Mouse (Mus musculus): ENCODE measurements at regions not wholly inside any gene's neighbourhood (a gene's known extent, or its start where the extent isn't known, plus 50 kb on each side); places are given as distances from the start of the nearest gene placed in this dataset.
A peak's percentile ranks its signal among the peaks of the same experiment; 100 is the strongest.

GRCm38 (mm10) chr2:75563253-75563913 is 95.7 kb upstream of the Hnrnpa3 start:
- no peak for DNase-seq (ENCODE audit: low read depth, low spot score)

GRCm38 (mm10) chr2:75564809-75565208 is 94.3 kb upstream of the Hnrnpa3 start:
- no peak for DNase-seq (ENCODE audit: low read depth, low spot score)

- no peak for DNase-seq (ENCODE audit: low read depth, low spot score)
Measured at GRCm38 (mm10) chr2:75567131-75567530, 91.9 kb upstream of the Hnrnpa3 start.

GRCm38 (mm10) chr2:75569756-75570155 is 89.3 kb upstream of the Hnrnpa3 start:
- no peak for DNase-seq (ENCODE audit: low read depth, low spot score)

GRCm38 (mm10) chr2:75570246-75570645 is 88.8 kb upstream of the Hnrnpa3 start:
- DNase-seq (ENCODE audit: low read depth, low spot score) = peak; percentile 18

GRCm38 (mm10) chr2:75584975-75585374 is 74.1 kb upstream of the Hnrnpa3 start:
- peak; percentile 95 for DNase-seq (ENCODE audit: low read depth, low spot score)

- DNase-seq (ENCODE audit: low read depth, low spot score) = peak; percentile 96
Measured at GRCm38 (mm10) chr2:75588572-75588971, 70.5 kb upstream of the Hnrnpa3 start.

- DNase-seq (ENCODE audit: low read depth, low spot score) = no peak
Measured at GRCm38 (mm10) chr2:75589452-75589851, 69.6 kb upstream of the Hnrnpa3 start.

- DNase-seq (ENCODE audit: low read depth, low spot score) = peak; percentile 90
Measured at GRCm38 (mm10) chr2:75590175-75590574, 68.9 kb upstream of the Hnrnpa3 start.

- no peak for DNase-seq (ENCODE audit: low read depth, low spot score)
Measured at GRCm38 (mm10) chr2:75600511-75600910, 58.5 kb upstream of the Hnrnpa3 start.

- DNase-seq (ENCODE audit: low read depth, low spot score) = peak; percentile 74
Measured at GRCm38 (mm10) chr2:75603175-75603871, 55.7 kb upstream of the Hnrnpa3 start.

GRCm38 (mm10) chr2:75605634-75606033 is 53.4 kb upstream of the Hnrnpa3 start:
- peak; percentile 86 for DNase-seq (ENCODE audit: low read depth, low spot score)

GRCm38 (mm10) chr2:75607010-75607915 is 51.8 kb upstream of the Hnrnpa3 start:
- DNase-seq (ENCODE audit: low read depth, low spot score) = no peak

- no peak for DNase-seq (ENCODE audit: low read depth, low spot score)
Measured at GRCm38 (mm10) chr2:75607958-75608357, 51.1 kb upstream of the Hnrnpa3 start.

GRCm38 (mm10) chr2:75608482-75608881 is 50.6 kb upstream of the Hnrnpa3 start:
- DNase-seq (ENCODE audit: low read depth, low spot score) = no peak

GRCm38 (mm10) chr2:75609150-75609946 is 49.7 kb upstream of the Hnrnpa3 start:
- DNase-seq (ENCODE audit: low read depth, low spot score) = peak; percentile 61

Data from 3T3-L1 (cell line).